Mouse (Mus musculus): ENCODE measurements around the gene Olfr1219. TPM values are rescaled to one million over a fixed set of nuclear protein-coding genes. Genes with fewer than 3 reads are reported as not detected.

Olfr1219 gene
- total RNA-seq (2021): not detected
- long read RNA-seq, experiment 1: 0 reads
- long read RNA-seq, experiment 2: 0 reads

DNA sequence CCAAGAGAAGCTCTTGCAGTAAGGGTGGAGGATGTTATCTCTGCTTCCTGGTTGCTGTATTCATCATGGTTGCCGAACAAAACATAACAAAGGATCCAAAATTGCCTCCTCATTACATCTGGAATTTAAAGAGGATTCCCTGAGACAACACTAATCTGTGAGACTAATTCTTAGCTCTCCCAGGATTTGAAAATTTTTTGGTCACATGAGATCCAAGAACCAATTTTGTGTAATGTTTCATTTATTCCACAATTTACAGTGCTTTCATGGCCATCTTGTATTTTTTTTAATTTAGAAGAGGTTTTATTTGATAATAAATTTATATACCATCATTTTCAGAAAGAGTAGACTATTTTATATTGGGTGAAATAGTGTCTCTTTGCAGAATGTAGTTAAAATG, at the start of gene Olfr1219:
Gene Olfr1219, minus strand, starts transcription at position 101 of the 400 bp plus-strand sequence.
- no peak for DNase-seq (ENCODE audit: low spot score in 2 of 2)

DNA sequence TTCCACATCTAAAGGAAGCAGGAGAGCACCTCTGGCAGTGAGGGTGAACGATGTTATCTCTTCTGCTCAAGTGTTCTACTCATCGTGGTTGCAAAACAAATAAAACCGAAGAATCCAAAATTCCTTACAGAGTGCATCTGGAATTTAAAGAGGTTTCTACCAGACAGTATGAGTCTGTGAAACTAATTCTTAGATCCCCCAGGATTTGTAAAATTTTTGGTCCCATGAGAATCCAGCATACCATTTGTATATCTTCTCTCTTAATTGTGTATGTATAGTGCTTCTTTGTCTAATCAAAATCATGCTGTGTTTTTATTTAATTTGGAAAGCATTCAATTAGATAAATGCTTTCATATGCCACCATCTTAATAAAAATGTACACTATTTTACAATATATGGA, 49.6 kb upstream of the Olfr1219 start, which contains the start of gene Olfr1222:
Gene Olfr1222, minus strand, starts transcription at position 101 of the 400 bp plus-strand sequence.
- no peak for DNase-seq (ENCODE audit: low spot score in 2 of 2)

DNA sequence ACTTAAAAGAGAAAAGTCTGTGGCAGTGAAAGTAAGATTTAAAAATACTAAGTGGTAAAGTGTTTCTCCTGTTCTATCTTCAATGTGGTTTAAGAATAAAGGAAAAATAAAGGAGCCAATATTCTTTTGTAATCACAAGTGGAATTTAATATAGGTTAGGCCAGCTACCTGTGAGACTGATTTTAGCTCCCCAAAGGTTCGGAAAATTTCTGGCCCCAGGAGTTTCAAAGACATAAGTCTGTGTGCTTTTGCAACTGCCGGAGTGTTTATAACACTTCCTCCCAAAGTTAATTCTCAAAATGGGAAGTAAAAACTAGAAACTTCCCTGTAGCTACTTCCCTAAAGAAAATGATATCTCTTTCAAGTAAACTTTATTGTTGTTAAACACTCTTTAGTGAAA, 33.9 kb upstream of the Olfr1219 start, which contains the start of gene Olfr1221:
Gene Olfr1221, minus strand, starts transcription at position 101 of the 400 bp plus-strand sequence.
- no peak for DNase-seq (ENCODE audit: low spot score in 2 of 2)

DNA sequence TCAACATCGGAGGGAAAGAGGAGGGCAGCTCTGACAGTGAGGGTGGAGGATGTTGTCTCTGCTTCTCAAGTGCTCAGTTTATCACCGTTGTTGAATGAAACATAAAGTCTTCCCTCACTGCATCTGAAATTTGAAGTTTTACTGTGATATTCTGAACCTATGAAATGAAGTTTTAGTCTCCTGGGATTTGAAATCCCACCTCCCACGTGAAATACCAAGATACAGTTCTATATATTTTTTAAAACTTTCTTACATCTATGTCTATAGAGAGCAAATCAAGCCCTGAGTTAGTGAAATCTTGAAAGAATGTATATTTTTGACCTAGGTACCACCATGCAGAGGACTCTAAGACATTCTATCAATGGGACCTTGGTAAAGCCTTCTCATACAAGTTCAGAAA, 23.4 kb upstream of the Olfr1219 start, which contains the start of gene Olfr1220:
Gene Olfr1220, minus strand, starts transcription at position 101 of the 400 bp plus-strand sequence.
- no peak for DNase-seq (ENCODE audit: low spot score in 2 of 2)

DNA sequence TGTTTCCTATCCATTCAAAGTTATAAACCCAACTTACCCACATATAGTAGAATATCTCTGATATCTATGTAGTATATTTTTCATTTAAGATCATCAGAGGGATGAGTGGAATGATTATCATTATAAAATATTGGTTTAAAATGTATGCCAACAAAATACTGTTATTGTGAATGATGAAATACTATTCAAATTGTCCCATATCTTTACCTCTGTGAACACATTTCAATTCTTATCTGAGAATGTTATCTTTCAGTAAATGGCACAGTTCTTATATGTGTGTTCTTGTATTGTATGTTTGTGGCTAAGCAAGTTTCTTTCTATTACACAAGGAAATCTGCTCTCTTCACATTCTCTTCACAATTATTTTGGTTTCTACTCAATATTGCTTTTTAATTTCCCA, 22.3 kb upstream of the Olfr1219 start:
- DNase-seq (ENCODE audit: low spot score in 2 of 2): no peak

DNA sequence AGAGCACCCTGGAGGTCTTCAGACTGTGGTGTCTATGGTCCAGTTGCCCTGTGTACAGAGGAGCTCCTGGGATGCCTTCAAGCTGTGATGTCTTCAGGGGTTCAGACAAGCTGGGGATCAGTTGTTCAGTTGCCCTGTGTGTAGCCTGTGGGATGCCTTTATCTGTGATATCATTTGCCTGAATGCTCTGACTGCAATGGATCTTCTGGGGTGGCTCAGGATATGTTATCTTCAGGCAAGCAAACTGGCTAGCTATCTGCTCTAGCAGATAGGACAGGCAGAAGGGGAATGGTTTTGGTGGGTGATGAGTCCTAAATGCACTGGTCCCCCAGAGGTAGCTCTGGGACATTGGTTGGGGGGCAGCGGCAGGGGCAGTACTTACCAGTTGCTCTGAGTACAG, 10.5 kb upstream of the Olfr1219 start:
- no peak for DNase-seq (ENCODE audit: low spot score in 2 of 2)

DNA sequence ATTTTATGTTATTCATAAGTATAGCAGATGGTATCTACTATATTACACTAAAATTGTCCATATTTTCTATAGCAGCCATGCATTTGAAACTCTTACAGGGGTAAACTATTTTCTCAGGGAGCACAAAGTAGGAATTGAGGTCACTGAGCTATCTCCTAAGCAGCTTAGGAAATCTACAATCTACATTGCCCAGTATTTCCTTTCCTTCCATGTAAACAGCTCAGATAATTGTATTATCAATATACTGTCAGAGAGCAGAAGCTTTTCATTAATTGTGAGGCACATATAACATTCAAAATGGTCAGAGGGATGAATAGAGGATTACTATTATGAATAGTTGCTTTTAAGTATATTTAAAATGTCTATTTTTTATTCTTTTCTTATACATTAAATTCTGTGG, 1.8 kb downstream of the Olfr1219 start:
- no peak for DNase-seq (ENCODE audit: low spot score in 2 of 2)

DNA sequence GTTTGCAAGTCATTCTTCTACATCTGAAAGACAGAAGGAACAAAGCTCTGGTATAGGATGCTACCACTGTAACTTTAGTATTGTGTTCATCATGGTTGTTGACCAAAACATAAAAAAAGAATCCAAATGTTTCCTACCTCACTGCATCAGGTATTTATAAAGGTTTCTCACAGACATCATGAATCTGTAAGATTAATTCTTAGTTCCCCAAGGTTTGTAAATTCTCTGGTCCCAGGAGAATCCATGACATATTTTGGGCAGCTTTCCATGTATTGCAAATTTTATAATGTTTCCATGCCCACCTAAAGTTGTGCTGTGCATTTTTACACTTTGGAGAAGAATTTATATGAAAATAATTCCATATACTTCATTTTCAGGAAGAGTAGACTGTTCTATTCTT, 22.2 kb downstream of the Olfr1219 start, which contains the start of gene Olfr1218:
Gene Olfr1218, minus strand, starts transcription at position 101 of the 400 bp plus-strand sequence.
- no peak for DNase-seq (ENCODE audit: low spot score in 2 of 2)

DNA sequence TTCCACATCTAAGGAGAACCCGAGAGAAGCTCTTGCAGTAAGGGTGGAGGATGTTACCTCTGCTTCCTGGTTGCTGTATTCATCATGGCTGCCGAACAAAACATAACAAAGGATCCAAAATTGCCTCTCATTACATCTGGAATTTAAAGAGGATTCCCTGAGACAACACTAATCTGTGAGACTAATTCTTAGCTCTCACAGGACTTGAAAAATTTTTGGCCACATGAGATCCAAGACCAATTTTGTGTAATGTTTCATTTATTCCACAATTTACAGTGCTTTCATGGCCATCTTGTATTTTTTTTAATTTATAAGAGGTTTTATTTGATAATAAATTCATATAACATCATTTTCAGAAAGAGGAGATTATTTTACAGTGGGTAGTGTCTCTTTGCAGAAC, 51.3 kb downstream of the Olfr1219 start, which contains the start of gene Olfr1217:
Gene Olfr1217, minus strand, starts transcription at position 101 of the 400 bp plus-strand sequence.
- no peak for DNase-seq (ENCODE audit: low spot score in 2 of 2)

Other genes starting within 250 kb of the Olfr1219 start
- gene Olfr1204, start 234.2 kb downstream of the Olfr1219 start, total RNA-seq (2021): not detected
- not detected for gene Olfr1206, start 220.3 kb downstream of the Olfr1219 start, total RNA-seq (2021)
- gene Olfr1208, start 181.2 kb downstream of the Olfr1219 start, total RNA-seq (2021): not detected
- gene Olfr1209, start 168.4 kb downstream of the Olfr1219 start, total RNA-seq (2021): not detected
- not detected for gene Olfr1211, start 145.4 kb downstream of the Olfr1219 start, total RNA-seq (2021)
- not detected for gene Olfr1212, start 129.5 kb downstream of the Olfr1219 start, total RNA-seq (2021)
- gene Gm13762, start 103.2 kb downstream of the Olfr1219 start, total RNA-seq (2021): not detected
- not detected for gene Olfr1214, start 90.9 kb downstream of the Olfr1219 start, total RNA-seq (2021)
- not detected for gene Olfr1215, start 76.5 kb downstream of the Olfr1219 start, total RNA-seq (2021)
- gene Olfr1216, start 65.2 kb downstream of the Olfr1219 start, total RNA-seq (2021): not detected
- gene Olfr1217, start 51.4 kb downstream of the Olfr1219 start, total RNA-seq (2021): not detected
- not detected for gene Olfr1218, start 22.3 kb downstream of the Olfr1219 start, total RNA-seq (2021)
- not detected for gene Olfr1220, start 23.3 kb upstream of the Olfr1219 start, total RNA-seq (2021)
- gene Olfr1221, start 33.8 kb upstream of the Olfr1219 start, total RNA-seq (2021): not detected
- not detected for gene Olfr1222, start 49.5 kb upstream of the Olfr1219 start, total RNA-seq (2021)
- gene Olfr1223, start 68.0 kb upstream of the Olfr1219 start, total RNA-seq (2021): not detected
- gene Olfr1224-ps1, start 80.6 kb upstream of the Olfr1219 start, total RNA-seq (2021): not detected
- gene Olfr1225, start 91.2 kb upstream of the Olfr1219 start, total RNA-seq (2021): not detected
- gene Olfr1226, start 116.5 kb upstream of the Olfr1219 start, total RNA-seq (2021): not detected
- not detected for gene Olfr1228, start 170.5 kb upstream of the Olfr1219 start, total RNA-seq (2021)
- not detected for gene Olfr1229, start 204.5 kb upstream of the Olfr1219 start, total RNA-seq (2021)
- not detected for gene Olfr1230, start 213.8 kb upstream of the Olfr1219 start, total RNA-seq (2021)
- gene Olfr1231, start 223.6 kb upstream of the Olfr1219 start, total RNA-seq (2021): not detected
- not detected for gene Olfr1232, start 246.2 kb upstream of the Olfr1219 start, total RNA-seq (2021)